Mouse (Mus musculus) kidney, adult 9 months (tissue): ENCODE data around the gene Prdm8.
A peak's percentile ranks its signal among the peaks of the same experiment; 100 is the strongest.

Source experiments
- DNase-seq: peaks from one replicate; pipeline ENCODE4 v3.0.0; 2022

The Prdm8 gene

DNA sequence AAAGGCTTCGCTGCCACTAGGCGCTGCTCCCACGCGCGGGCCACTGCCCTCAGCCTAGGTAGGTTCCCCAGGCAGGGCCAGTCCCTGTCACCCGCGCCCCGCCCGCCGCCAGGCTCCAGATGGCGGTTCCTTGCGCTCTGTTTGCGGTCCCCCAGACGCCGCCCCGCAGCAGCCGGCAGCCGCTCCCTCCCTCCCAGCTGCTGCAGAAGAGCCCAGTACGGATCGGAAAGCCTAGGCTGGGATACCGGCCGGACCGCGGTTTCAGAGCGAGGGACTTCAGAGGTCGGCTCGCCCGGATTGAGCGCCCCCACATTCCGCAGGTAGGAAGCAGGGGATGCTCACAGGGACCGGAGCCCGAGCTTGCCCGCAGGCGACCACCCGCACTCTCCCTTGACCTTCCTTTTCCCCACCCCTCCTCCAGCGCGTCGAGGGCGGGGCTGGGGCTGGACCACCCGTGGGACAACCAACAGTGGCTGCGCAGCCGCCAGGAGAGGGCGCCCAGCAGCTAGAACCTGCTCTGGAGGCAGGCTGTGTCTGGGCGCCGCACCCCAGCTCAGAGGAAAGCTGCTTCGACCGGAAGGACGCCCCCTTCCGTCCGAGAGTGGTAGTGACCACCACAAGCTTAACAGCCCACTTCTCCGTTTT, at the start of gene Prdm8:
TSS of gene Prdm8 (plus strand) at position 19 of the 645 bp plus-strand sequence.
- DNase-seq = peak; percentile 36

DNA sequence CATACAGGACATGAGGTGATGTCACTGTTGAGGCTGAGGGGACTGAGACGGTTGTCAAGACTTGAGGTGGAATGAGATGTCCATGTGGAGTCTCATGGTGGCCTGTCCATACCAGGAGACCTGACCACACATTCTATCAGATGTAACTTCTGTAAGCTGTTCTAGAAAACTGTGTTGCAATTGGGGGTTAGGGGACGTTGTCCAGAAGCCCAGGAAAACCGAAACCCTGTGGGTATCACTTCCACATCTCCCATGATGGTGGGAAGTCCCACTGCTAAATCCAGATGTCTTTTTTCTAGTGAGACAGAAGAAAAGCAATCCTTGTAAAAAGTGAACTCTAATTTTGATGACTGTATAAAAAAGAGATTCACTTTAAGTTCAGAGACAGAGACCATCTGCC, 39.9 kb upstream of the Prdm8 start:
- no peak for DNase-seq

DNA sequence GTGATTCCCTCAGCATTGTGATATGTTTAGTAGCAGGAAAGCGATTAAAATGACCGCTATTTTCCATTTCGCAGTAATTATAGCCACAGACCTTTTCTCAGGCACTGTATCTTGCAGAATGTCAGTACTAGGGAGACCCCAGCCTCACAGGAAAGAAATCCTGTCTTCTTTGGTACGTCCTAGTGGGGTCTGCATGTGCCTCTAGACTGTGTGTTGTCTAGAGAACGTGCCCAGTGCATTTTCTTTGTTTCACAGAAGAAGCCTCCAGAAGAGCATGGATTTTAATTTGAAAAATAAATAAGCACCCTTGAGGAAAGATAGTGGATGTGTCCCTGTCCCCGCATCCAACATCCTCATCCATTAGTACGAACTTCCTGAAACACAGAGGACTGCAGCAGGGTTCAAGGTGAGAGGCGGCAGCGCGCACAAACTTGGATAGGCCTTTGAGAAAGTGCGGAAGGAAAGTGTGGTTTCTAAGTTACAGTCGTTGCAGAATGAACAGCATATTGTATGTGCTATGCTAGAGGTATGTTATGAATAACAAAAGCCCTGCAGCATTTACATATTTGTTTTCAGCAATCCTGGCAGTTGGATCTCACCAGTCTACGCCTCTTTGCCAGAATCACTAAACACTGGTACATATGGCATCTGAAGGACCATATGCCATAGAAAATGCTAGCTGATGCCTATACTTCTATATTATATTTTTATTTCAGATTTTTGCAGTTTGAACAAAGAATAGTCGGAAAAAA, 28.3 kb upstream of the Prdm8 start:
- DNase-seq = no peak

DNA sequence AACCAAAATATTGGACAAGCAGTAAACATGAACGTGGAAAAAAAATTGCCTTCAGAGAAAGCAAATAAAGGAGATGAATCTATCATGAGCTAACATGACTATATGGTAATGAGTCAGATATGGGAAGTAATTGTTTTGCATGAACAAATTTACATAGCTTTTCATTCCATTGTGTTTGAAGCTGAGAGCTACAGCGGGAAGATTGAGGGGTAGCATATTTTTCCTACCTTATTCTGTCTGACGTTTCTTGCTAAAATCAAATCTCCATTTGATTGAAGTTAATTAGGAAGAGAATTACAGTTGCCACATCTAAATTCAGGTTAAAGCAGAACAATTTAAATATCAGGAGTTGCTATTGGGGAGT, 27.7 kb upstream of the Prdm8 start:
- DNase-seq = no peak

DNA sequence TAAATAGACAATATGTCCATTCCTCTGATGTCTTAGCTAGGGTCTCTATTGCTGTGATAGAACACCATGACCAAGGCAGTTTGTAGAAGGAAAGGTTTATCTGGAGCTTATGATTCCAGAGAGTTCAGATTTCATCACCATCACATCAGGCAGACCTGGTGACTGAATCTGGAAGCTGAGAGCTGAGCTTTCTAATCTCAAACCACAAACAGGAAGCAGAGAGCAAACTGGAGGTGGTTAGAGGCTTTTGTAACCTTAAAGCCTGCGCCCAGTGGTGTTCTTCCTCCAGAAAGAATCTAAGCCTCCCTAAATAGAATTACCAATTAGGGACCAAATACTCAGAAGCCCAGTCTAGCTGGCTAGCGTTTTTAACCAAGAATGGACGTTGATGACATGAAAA, 20.1 kb upstream of the Prdm8 start:
- DNase-seq = no peak

DNA sequence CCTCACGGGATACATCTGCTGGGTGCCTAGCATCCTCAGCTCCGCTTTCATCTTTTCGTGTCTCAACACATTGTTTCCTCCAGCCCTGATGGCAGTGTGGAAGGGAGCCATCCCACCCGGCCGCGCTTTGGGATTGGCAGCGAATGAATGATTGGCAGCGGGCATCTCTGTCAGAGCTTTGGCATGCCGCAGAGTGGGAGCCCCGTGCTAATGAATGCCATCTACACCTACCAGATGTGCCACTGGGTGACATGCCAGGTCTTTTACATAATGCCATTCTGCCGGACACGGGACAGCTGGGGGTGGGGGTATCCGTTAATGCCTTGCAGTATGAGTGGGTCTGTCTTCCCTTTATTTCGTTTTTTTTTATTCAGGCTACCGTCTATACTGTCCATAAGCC, 882 bp upstream of the Prdm8 start:
- DNase-seq = no peak

DNA sequence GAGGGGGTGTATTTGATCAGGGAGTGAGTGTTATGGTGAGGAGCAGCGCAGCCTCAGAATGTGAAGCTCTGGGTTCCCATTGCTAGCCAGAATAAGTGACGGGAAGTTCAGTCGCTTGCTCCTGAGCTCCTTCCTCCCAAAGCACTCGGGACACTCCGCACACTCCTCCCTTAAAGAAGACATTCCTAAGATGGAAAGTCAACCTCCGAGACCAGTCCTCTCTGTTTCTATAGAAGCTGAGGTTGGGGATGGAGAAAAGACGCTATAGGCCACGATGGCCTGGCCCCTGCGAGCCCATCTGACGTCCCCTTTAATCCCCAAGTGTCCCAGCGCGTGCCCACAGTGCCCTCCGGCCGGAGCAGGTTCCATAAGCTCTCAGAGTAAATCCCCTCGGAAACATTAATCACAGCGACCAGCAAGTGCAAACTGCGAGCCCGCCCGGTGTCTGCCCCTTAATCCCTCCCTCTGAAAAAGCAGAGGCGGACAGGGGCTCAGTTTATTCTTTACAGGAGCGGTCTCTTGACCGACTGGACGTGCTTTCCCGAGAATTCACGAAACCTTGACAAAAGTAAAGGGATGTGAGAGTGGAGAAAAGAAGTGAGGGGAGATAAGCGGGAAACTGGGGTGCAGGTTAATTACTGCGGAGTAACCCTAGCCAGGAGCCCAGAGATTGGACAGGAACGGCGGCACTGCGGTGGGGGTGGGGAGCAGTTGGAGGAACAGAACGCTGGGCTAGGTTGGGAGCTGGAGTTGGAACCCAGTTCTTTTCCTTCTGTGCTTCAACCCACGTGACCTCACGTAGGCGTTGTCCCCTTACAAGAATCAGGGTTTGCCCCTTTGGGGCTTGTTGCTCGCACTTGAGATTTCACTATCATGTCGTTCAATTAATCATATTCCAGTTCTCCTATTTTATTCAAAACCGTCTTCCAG, 1.6 kb downstream of the Prdm8 start:
- no peak for DNase-seq

DNA sequence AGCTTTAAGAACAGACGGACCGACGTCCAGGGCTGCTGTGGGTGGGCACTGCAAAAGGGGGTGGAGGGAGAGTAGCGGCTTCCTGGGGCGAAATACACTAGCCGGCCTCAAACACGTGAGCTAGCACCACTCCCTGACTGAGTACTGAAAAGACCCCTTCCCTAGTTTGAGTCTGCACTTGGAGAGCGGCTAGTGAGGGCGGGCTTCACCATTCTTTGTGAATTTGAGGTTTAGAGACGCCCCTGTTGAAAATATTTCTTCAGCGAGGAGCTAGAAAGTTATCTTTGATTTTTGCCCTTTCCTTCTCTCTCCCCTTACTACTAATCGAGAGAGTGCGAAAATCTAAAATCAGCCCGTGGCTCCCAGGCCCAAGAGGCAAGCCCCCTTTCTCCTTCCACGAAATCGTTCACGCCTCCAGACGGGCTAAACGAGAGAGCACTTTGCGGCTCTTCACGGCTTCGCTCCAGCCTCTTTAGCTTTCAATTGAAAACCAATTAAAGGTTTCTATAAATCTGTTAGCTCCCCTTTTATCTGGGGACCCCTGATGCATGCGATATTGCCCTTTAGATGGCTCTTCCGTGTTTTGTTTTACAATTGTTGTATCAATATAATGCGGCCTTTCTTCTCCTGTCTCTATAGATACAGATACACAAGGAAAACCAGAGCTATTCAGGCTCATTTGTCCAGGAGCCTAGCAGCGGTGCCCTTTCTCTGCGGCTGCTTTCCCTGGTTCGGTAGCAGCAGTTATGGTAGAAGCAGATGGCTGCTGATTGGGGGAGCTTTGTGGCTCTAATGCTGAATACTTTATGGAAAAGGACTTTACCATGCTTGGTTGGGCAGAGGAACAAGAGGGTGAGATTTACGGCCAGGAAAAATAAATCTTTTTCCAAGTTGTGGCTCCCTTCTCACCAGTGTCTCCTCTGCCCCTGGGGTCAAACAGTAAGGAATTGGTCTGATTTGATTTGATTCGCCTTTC, 2.7 kb downstream of the Prdm8 start:
- no peak for DNase-seq

DNA sequence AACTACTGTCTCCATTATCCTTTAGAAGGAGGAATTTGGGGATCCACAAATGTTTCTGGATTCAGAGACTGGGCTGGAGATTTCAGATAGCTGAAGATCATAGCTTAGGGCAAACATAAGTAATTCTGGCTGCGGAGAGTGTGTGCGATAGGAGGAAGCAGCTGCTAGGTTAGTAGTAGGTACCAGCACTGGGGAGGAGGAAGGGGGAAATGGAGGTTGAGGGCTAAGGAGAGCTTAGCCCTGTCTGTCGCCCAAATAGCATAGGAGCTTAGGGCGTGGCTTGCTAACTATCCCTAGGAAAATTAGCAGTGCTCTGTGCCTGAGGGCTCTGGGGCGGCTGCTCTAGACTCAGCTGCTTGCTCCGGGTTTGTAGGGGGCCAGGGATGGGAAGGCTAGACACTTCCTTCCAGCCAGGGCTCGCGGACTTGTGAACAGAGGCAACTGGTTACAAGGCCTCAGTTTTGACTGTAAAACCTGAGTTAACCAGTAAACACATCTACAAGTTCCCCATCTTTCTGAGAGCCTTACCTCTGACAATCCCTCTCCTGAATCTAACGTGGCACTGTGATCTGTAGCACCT, 4.7 kb downstream of the Prdm8 start:
- DNase-seq = no peak

DNA sequence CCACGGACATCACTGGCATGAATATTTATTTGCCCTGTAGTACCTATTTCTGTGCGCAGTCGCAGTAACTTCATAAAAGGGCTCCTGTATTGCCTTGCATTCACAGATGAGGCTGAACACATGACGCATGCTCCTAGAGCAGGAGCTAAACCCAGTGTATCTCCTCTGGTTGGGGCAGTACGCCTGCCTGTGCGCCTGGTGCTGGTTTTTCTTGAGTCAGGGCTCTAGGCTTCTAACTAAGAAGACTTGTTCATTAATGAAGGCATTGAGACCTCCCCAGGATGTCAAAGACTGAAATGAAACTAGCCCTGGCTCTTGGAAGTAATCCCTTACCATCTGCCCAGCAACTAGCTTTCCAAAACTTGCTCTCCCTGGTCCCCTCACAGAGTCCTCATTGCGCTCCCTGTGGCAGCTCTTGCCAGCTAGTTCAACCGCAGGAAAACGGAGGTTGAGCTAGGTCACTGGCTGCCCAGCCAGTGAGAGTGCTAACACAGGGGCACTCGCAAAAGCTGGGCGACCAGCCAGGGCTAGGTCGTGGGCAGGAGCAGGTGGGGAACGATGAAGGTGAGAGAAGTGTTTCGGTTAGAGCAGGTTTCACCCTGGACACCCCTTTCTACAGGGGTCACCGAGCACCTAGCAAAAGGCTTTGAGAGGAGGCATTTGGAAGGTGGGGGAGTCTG, 5.6 kb downstream of the Prdm8 start:
- DNase-seq = no peak

DNA sequence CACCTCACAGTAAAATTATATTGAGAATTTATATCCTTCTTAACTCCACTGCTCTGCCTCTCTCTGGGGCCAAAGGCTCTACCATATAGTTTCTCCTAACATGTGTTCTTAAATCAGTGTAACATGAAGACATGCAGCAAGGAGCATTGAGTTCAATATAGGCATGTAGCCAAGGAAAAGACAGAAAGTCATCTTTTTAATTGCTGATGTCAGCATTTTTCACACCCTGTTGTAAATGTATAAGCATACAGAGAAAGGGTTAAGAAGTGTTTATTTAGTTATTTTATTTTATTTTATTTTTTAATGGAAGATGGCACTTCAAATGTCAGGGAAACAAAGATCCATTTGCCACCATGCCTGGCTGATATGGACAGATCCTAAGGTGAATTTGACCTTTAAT, 6.7 kb downstream of the Prdm8 start:
- DNase-seq = no peak

DNA sequence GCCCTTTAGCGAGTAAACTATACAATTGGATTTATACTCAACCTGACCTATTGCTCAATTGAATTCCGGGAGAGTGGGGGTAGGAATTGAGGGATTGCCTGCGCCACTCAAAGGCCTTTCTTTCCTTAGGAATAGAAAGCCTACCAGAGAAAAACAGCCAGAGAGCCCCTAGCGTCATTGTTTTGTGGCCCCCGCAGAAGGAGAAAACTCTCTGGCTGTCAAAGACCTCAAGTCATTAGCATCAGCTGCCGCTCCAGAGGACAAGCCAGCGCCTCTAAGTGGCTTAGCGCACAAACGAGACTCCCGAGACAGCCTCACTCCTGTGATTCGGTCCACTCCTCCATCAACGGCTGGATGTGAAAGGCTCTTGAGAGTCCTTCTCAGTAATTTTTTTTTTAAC, 12.6 kb downstream of the Prdm8 start:
- no peak for DNase-seq

DNA sequence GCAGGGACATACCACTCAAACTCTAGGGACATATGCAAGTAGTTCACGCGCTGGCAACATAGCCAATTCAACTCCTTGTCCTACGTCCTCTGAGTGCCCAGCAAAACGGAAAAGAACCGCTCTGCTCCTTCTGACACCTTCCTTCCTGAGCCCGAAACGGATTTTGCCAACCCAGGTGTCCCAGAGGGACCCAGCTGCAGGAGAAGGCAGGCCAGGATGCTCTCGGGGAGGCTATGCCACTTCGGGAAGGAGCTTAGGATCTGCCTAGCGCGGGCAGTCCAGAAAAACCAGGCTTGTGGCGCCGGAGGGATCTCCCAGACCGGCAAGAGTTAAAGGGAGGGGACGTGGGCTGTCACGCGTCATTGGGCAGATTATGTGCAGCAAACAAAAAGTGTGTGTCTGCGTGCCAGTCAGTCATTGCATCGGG, 13.5 kb downstream of the Prdm8 start:
- DNase-seq = no peak

DNA sequence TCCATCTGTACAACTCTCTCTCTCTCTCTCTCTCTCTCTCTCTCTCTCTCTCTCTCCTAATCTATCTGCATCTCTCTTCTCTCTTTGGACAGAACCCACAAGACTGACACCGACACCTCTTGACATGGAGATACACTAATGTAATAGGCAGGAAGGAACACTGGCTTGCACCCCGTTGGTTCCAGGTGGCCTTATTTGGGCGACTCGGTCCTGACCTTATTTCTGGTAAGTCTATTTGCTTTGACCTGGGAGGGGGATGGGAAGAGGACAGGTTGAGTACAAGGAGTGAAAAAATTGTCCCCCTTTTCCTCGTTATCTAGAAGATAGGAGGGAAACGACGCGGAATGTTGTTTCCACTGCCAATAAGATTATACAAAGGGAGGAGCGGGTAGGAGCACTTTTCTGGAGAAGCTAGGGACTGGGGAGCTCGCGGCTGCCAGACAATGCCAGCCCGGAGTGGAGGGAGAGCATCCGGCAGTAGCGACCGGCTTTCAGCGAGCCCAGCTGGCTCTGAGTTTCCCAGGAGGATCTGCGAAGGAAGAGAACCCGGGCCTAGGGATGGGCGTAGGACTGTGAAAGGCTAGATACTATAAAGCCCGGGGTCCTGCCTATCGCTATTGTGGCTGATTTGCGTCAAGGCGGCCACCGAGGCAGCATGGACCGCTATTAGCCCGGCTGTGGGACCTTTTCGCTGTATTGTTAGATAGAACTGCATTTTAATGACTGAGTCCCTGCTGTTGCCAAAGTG, 14.1 kb downstream of the Prdm8 start:
- peak; percentile 2 for DNase-seq

DNA sequence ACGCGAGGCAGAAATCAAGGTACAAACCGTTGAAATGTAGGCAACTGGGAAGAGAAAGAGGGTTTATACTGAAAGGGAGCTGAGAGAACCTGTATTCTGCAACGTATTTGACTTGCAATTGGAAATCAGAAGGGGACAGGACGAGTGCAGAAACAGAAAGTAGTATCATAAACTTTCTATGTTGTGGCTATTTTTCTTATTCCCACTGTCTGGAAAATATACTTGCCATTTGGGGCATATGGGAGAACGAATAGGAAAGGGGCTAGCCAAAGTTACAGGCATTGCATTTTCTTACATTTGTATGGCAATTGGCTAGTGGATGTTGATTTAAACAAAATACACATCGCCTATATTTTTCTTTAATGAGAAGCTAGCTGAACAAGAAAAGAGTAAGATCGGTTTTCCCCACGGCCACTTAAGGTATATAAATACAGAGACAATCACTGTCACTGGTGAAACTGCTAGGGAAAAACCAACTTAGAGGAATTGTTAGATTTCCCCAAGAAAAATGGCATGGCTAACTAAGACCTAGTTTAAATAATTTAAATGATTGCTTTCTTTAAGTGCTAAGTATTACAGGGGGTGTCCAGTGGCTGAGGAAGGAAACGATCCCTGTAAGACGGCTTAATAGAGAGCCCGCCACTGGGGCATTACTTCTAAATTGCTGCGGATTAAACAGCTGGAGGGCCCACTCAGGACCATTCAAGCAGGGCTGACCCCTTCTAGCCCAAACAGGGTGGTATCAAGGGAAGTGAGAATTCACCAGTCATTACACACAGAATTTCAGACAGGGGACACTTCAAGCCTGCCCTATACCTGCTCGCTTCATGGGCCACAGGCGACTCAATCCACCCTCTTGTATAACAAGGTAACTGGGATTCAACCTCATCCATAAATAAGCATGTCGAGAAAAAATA, 14.9 kb downstream of the Prdm8 start:
- no peak for DNase-seq

DNA sequence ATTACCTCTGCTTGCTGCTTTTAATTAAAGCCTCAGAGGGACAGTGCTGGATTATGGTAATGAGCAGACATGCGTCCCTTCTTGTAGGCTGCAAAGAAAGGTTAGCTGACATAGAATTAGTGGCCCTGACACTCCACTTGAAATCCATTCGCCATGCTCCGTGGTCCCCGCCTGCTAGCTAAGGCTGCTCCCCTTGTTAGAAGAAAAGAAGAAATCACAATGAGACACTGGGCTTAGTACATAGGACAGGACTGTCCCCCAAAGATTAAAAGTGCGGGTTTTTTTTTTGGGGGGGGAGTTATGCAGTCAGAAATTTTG, 15.6 kb downstream of the Prdm8 start:
- DNase-seq = no peak

DNA sequence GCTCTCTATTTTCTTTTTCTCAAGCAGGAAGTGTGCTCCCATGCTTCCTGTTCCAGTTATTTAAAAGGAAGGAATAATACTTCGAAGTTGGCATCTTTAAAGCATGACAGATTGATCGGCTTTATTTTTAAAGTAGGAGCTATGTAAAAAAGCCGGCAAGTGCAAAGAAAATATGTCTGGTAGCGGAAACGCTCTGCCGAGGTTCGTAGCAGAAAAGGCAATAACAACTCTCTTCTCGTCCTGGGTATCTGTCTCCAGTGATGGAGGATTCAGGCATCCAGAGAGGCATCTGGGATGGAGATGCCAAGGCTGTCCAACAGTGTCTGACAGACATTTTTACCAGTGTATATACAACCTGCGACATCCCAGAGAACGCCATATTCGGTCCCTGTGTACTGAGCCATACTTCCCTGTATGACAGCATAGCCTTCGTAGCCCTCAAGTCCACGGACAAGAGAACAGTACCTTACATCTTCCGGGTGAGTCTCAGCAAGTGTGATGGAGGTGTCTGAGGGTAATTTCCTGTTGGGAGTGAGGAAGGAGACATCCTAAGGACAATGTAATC, 16.1 kb downstream of the Prdm8 start:
- peak; percentile 5 for DNase-seq

DNA sequence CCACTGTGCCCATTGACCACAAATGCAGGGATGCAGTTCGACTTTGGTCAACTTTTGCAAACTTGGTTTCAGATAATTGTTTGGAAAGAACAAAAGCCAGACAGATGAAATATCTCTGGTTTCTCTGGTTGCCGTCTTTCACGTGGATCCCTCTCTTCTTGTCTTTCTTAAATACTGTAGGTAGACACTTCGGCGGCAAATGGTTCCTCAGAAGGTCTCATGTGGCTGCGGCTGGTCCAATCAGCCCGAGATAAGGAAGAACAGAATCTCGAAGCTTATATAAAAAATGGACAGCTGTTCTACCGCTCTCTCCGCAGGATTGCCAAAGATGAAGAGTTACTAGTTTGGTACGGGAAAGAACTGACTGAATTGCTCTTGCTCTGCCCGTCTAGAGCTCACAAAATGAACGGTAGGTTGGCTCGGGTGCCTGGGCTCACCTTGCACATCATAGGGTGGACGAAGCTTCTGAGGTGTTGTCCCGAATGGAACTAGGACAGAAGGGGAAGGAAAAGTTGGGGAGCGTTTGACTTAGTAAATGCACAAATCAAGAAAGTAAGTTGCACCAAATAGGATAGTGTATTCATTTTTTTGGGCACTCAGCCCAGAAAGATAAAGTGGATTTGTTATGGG, 17.4 kb downstream of the Prdm8 start:
- DNase-seq = no peak
